Mouse (Mus musculus) erythroblast, adult 5-6 weeks (primary cell): ENCODE results near the gene Txn2. TPM values are rescaled to one million over a fixed set of nuclear protein-coding genes. Genes with fewer than 3 reads are reported as not detected.
A peak's percentile ranks its signal among the peaks of the same experiment; 100 is the strongest.

ENCODE experiments used
- ATAC-seq: replicated peaks from 2 replicates; pipeline ENCODE4 v1.8.0; 2016; ENCODE audit warnings: moderate number of reproducible peaks, mild to moderate bottlenecking, moderate TSS enrichment, inconsistent platforms; ENCODE audit not compliant: poor library complexity, low FRiP score, severe bottlenecking
- total RNA-seq, 2 experiments: library from RNA; stranded (forward) in 1 of 2; stranded (reverse) in 1 of 2; fragments of 150-400 nt in 1 of 2; fragments of 200-764, 138-1000 nt in 1 of 2; gene quantifications; 2 replicates each; pipeline versions ENCODE4 v1.2.3 to v1.2.4; 2015 to 2017; ENCODE audit warnings: low replicate concordance in 2 of 2

The Txn2 gene
- total RNA-seq, 2 experiments from 2014 or later: 16.9 to 67.4 TPM

DNA sequence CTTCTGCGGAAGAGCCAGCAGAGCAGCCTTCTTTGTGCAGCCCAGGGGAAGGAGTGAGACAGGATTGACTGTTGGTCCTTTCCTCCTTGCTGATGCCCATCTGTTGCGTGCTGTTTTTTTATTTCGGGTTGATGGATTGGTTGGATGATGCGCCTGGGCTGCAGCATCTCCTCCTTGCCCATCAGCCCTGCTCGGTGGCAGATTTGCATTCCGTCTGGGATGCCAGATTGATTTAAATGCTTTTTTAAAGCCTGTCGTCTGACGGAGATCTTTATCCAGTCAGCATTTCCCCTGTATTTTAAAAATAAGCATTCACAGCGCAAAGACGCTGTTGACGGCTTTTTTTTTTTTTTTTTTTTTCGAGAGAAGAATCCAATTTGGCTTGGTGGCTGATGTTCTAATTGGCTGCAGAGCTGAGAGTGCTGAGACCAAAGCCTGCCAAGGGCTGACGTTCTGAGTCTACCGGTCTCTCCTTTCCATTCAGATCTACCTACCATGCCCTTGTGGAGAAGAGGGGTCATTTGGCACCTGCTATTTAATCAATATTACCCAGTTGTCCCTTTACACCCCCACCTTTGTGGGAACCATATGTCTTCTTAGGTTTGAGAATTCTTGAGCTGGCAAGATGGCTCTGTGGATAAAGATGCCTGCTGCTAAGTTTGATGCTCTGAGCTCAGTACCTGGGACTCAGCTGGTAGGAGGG, 7.0 kb upstream of the Txn2 start:
- no peak for ATAC-seq

- no peak for ATAC-seq
Measured at GRCm38 (mm10) chr15:77934968-77935367, 6.2 kb upstream of the Txn2 start.

DNA sequence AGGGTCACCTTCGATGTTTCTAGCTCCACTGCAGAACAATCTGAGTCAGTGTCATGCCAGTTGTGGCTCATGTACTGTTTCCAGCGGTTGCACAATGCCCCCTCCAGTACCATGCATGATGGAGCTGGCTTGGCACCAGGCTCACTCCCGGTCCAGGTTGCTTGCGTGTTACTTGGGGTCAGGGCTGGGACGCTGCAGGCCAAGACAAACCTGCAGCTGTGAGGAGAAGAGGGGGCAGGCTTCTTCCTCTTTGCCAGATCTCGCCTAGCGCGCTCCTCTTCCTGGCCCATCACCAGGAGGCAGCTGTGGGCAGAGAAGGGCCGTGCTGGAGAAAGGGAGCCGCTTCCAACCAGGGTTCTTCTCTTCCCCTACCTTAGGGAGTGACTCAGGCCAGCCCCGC, 5.5 kb upstream of the Txn2 start:
- ATAC-seq: no peak

DNA sequence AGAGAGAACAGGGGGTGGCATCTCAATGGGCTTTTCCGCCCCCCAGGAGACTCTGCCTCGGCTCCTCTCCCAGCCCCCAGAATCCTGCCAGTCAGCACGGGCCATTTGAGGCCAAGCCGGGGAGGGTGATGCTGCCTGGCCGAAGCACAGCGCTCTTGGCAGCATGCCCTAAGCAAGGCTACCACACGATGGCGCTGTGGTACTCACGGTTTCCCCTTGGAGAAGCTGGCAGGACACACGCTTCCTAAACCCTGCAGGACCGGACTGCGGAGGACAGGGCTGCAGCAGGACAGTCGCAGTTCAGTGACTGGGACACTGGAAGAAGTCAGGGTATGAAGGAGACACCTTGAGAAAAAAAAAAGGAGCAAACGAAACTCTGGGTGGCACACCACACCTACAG, 5.0 kb upstream of the Txn2 start:
- ATAC-seq: peak; percentile 62

DNA sequence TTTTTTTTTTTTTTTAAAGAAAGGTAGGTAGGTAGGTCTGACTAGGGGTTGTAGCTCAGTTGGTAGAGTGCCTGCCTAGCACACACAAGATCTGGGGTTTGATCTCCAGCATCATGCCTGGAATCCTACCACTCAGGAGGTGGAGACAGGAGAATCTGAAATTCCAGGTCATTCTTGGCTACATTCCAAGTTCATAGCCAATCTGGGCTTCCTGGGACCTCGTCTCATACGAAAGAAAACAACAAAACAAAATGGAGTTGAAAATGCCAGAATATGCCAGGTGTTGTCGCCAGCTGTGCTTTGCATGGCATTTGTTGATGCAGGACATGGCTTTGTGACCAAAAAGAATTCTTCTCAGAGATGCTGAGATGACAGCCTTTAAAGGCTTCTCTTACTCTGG, 4.4 kb upstream of the Txn2 start:
- no peak for ATAC-seq

GRCm38 (mm10) chr15:77931689-77932016, 2.8 kb upstream of the Txn2 start:
- ATAC-seq: peak; percentile 66

DNA sequence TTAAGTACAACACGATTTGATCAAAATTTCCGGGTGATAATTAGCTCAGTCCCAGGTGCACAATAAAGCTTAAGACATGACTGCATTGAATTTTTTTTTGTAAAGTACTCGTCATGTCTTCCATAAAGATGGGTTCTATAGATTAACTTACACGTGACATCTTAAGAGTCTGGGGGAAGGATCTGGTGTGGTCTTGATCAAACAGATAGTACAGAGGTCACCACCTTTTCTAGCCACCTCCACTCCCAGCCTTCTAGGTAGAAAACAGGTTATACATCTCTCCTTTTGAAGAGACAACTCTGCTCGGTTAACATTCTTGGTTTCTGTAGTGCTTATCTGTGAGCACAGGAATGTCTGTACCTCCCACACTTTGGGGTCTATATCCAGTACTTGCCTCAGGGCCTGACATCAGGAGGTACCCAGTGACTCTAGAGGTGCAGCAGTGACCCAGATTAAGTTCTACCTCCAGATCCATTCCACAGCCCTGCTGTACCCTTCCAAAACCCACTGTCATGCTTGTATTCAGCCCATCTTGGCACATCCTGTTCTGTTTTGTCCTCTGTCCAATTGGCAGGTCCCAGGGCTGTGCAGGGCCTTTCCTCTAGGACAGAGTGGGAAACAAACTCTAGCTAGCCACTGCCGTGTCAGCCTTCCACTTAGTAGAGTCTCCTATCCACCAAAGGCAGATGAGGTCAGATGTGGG, 2.3 kb upstream of the Txn2 start:
- ATAC-seq: peak; percentile 2; the same call in 1 of the 2 replicates

DNA sequence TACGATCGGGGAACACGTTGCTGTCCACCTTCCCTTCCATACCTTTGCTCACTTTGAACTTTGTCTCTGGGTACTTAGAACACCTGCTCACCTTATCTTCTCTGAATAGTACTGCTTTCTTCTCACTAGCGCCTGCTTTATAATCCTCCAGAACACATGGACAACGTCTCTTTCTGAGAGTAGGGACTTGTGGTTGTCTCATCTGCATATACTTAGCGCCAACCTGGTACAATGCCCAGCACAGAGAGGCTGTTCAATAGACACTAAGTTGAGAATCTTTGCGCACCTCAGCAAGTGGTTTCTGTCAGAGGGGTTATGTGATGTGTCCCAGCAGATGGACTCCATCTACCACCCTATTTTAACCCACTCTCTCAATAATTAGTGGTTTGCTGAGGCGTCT, 998 bp upstream of the Txn2 start:
- ATAC-seq: no peak

GRCm38 (mm10) chr15:77928091-77928490, 715 bp downstream of the Txn2 start:
- no peak for ATAC-seq

DNA sequence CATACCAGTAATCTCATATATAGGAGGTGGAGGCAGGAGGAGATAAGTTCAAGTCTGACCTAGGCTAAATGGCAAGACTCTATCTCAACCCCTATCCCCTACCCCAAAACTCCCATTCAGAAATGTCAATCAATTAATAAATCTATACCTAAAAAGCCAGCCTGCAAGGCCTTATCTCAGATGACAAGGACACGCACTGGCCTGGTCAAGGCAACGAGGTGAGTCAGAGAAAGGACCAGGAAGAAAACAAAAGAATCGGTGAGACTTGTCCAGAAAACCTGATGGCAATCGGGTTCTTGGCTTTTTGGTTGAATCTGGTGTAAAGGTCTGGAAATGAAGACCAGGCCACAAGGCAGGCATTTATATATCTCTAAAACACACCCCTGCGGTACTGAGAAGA, 1.9 kb downstream of the Txn2 start:
- no peak for ATAC-seq

DNA sequence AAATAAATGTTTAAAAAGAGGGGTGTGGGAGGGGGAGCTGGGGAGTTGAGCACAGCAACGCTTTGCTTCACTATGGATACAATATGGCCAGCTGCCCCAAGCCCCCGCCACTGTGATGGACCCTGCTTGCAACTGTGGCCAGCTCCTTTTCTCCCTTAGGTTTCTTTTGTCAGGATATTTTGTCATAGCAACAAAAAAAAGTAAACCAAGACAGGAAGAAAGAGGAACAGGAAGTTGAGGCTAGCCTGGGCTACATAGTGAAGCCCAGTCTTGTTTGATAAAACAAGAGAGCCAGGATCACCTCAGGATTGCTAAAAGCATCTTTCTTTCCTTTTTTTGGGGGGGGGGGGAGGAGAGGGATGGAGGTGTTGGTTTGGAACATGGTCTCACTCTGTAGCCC, 3.6 kb downstream of the Txn2 start:
- ATAC-seq: no peak

- no peak for ATAC-seq
Measured at GRCm38 (mm10) chr15:77923267-77924035, 5.4 kb downstream of the Txn2 start.

DNA sequence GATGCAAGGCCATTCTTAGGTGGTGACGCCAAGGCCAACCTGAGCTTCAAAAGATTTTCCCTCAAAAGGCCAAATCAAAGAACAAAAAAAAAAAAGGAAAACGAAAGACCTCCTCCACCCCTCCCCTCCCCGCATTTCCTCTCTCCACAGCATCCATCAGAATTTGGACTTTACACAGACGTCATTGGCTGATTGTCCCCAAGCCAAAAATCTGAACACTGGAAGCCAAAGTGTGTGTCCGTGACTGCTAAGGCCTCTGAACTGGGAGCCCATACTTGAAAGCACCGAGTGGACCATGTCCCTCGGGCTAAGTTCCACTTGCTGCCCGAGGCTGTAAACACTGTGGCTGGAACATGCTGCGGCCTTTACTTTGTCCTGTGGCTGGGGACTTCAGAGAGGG, 6.1 kb downstream of the Txn2 start:
- ATAC-seq: no peak

DNA sequence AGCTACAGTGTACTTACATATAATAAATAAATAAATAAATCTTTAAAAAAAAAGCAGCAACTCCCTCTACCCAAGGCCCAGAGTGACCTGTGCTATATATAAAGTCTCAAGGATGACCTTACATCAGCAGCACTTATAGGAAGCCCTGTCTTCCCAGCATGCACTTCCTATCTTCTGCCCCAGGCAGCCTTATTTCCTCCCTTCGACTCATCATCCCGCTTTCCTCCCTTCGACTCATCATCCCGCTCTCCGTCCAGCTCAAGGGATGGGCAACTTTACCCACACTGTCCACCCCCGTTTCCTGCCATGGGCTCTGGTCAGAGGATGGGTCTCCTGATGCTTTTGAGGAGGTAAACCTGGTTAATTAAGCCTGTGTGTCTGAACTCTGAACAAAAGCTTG, 7.2 kb downstream of the Txn2 start:
- no peak for ATAC-seq

DNA sequence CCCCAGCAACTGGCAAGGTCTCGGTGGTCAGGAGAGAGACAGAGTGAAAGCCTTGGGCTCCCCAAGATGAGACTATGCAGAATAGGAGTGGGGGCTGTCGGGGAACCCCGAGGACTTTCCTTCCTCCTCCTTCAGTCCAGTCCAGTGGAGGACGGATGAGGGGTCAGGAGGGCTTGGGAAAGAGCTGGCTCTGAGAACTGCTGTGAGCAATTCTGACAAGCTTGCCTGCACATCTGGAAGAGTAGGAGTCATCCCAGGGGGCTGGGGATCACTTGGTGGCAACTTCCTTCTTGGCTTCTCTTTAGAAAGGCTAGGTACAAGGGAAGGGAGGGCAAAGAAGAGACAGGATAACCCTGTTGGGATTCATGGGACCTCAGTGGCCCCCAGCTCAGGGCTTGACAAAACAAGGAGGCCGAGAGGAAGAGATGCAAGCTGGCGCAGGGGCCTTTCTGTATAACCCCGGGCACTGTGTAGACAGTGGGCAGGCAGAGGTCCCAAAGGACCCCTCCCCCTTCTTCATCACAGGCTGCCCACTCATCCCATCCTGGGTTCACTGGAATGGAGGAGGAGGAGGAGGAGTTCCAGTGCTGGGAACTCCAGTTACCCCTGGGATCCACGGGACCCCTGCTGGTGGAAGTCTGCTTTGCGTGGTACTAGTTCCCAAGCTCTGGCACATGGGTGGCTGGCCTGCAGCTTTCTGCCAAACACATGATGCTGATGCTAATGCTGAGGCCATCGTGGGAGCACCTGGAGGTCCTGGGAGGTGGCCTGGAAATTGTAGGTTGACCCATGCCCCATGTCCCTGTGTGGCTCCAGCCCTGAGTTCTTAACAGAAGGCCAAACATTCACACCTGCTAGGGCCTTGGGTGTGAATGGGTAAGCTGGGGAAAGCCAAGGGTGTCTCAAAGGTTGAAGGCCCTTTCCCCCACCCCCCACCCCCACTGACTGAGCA, 8.0 kb downstream of the Txn2 start:
- no peak for ATAC-seq

GRCm38 (mm10) chr15:77919441-77919840, 9.4 kb downstream of the Txn2 start:
- ATAC-seq: no peak

DNA sequence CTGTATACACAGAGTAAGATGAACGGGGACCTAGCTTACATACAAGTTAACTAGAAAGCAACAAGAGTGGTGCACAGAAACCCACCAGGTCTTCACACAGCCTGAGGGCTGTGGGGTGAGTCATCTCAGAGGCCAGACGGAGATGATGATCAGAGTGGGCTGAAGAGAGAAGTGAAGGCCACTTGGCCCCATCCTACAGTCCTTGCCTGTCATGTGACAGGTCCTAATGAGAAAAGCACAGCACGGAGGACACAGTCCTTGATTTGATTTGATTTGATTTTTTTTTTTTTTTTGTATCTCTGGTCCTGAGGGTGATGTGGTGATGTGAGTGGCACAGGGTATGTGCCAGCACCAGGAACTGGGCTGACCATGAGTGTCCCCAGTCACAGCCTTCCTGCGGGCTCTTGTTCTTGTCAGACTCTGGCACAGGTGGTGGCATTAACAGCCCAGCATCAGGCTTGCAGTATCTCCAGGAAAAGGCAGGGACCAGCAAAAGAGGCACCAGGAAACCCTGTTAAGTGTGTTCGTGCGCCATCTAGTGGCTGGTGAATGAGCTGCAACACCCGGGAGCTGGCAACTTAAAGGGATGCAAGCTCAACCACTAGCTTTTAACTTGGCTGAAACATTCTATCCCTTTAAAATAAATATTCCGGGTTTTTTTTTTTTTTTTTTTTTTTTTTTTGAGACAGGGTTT, 11.8 kb downstream of the Txn2 start:
- peak; percentile 72 for ATAC-seq

DNA sequence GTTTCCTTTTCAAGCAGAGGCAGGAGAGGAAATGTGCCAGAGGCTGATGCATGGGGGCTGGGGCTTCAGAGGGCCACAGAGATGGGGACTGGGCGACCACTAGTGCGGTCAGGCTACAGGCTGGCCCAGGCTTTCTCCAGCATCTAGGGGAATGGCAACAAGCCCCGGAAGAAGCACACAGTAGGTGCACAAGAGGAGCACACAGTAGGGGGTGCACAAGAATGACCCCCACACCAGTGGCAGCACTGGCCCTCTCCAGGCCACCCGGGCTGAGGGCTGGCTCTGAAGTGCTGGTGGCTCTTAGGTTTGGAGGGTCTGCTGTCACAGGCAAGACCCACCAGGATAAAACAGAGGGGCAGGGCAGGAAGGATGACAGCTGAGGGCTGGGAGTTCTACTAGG, 13.5 kb downstream of the Txn2 start:
- ATAC-seq: no peak

DNA sequence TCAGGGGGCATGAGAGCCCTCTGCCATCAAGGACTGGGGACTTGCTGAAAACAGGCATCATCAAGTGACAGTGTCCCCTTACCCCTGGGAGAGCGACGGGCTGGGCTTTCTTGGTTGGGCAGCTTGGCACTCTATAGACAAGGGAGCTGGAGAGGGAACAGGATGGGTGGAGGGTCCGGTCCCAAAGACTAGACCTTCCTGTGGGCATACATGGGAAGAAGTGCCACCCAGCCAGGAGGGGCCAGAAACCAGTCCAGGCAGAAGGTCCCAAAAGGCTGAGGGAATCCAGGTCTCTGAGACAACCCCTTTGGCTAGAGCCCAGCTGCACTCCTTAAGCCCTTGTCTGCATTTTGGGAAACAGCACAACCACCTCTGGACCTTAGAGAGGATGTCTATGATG, 14.3 kb downstream of the Txn2 start:
- no peak for ATAC-seq
